Mouse (Mus musculus) small intestine, adult 2 months (tissue): ENCODE data around the gene Khsrp.

Source experiments
- CTCF ChIP-seq: fragments of 200-500 bp; IDR thresholded peaks from 2 replicates; pipeline ENCODE4 v1.5.1; 2012; ENCODE audit warnings: low read depth, mild to moderate bottlenecking, control low read depth, inconsistent platforms, low read length, moderate library complexity, mixed read lengths; ENCODE audit not compliant: insufficient replicate concordance, insufficient read length; ENCODE audit errors: extremely low read depth
- POLR2A ChIP-seq: fragments of 200-500 bp; IDR thresholded peaks from 2 replicates; pipeline ENCODE4 v1.6.1; 2012; ENCODE audit warnings: low read depth, mild to moderate bottlenecking, control low read depth, inconsistent platforms, low read length, moderate library complexity

- TF ChIP-seq POLR2A (no peak), CTCF (no peak)
Measured at GRCm38 (mm10) chr17:57056246-57056645, 24.9 kb upstream of the Khsrp start.
